ENCODE assay signal across 10 mouse cellular contexts in the genomic region with DNA sequence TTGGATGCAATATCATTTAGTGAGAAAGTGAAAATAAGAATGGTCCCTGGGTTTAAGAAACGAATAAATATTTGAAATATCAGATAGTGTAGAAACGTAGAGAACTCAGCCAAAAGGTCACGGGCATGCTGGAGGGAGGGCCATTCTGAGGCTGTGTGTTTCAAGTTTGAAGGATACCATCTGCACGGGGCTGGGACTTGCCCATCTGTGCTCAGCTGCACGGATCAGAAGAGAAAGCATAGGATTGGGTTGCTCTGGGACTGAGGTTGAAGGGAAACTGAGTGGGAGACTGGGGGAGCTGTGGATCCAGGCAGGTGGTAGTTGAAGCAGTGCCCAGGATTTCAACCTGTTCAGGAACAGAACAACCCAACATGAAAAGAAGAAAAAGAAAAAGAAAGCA.
DNase-seq lines count a peak whose midpoint lies in the region; ATAC-seq and TF ChIP-seq lines count a peak whose summit lies in the region.
"Had no signal": no experiment of that assay in that cellular context is flagged by ENCODE, and none has a peak within 500 bp of the region (broad histone marks: within the 10 kb centered on the region; RNA-seq: fewer than 3 reads in every experiment).

No protein-coding gene starts in this region.

- no peak for TF ChIP-seq POLR2A in kidney, adult 2 months (IDR thresholded peaks at IDR 0.05; ENCODE audit: low read depth, low read length)

- no peak overlapping the region for H3K4me3 ChIP-seq in intestine, embryonic 14.5 days (ENCODE audit: low read depth, low read length)
- no peak overlapping the region for H3K4me3 ChIP-seq in intestine, postnatal 0 days (ENCODE audit: low read depth, low read length)
- H3K4me3 ChIP-seq in kidney, adult 2 months (ENCODE audit: insufficient read depth, low read depth, low read length): no peak overlapping the region
- no peak overlapping the region for H3K4me3 ChIP-seq in lung, postnatal 0 days (ENCODE audit: low read depth, low read length)
- H3K4me3 ChIP-seq: hindbrain, embryonic 10.5 days had no signal

- no peak for TF ChIP-seq CTCF in intestine, postnatal 0 days (IDR thresholded peaks at IDR 0.05; ENCODE audit: low read depth)
- TF ChIP-seq CTCF in kidney, adult 2 months (conservative IDR thresholded peaks at IDR 0.05; ENCODE audit: insufficient read depth, insufficient read length, low read depth, low read length): no peak
- no peak for TF ChIP-seq CTCF in lung, postnatal 0 days (IDR thresholded peaks at IDR 0.05)

- peak; percentile 58; the same call in 1 of the 2 replicates for ATAC-seq in intestine, embryonic 14.5 days (replicated peaks; ENCODE audit: low FRiP score, low TSS enrichment, low read depth)
- ATAC-seq in intestine, postnatal 0 days: no peak
- peak; percentile 86 for ATAC-seq in lung, postnatal 0 days

- H3K27ac ChIP-seq in intestine, embryonic 14.5 days (ENCODE audit: low read depth): 0 out of 2 replicates have a peak overlapping the region, but pooled peaks have one; percentile 24
- H3K27ac ChIP-seq in intestine, postnatal 0 days (ENCODE audit: low read depth, low read length): no peak overlapping the region
- no peak overlapping the region for H3K27ac ChIP-seq in kidney, adult 2 months (ENCODE audit: insufficient read depth, low read depth, low read length)
- no peak overlapping the region for H3K27ac ChIP-seq in lung, postnatal 0 days (ENCODE audit: low read length)
- H3K27ac ChIP-seq: hindbrain, embryonic 10.5 days; liver, embryonic 14.5 days had no signal

- 0 out of 2 replicates have a peak overlapping the region, but pooled peaks have one; percentile 7 for H3K4me2 ChIP-seq in intestine, embryonic 14.5 days (ENCODE audit: low read length)
- H3K4me2 ChIP-seq in intestine, postnatal 0 days (replicated peaks; ENCODE audit: low read depth): no peak overlapping the region
- no peak overlapping the region for H3K4me2 ChIP-seq in lung, postnatal 0 days (replicated peaks; ENCODE audit: low read depth, low read length)

- no peak for DNase-seq in intestine, embryonic 14.5 days (ENCODE audit: low spot score)
- peak; percentile 44 to 46 for DNase-seq in heart, postnatal 10 days
- peak; percentile 37 for DNase-seq in kidney, adult 2 months
- peak; percentile 76 for DNase-seq in lung, postnatal 0 days (ENCODE audit: low spot score)
- DNase-seq in cerebellum, adult 9-10 months: no peak
- DNase-seq in right cerebral cortex, adult 2 months (ENCODE audit: low spot score in 2 of 2): no peak
- DNase-seq in gastrocnemius, postnatal 14 days: no peak

- intact Hi-C loops in heart, postnatal 10 days (cut with DNase I): no loop called here
- intact Hi-C loops in gastrocnemius, postnatal 14 days (cut with DNase I; ENCODE audit: low total_unique reads): no loop called here

- no peaks in the 10 kb centered on the region for H3K9me3 ChIP-seq in intestine, embryonic 14.5 days (ENCODE audit: control insufficient read depth, low read length)
- no peaks in the 10 kb centered on the region for H3K9me3 ChIP-seq in intestine, postnatal 0 days (ENCODE audit: control insufficient read depth)
- no peaks in the 10 kb centered on the region for H3K9me3 ChIP-seq in lung, postnatal 0 days (ENCODE audit: low read length)
- H3K9me3 ChIP-seq: hindbrain, embryonic 10.5 days had no signal

- TF ChIP-seq EP300 in lung, postnatal 0 days (IDR thresholded peaks at IDR 0.05): no peak

- 32% methylated on average over 5 of the region's 5 CpGs for WGBS in intestine, embryonic 14.5 days
- 46% methylated on average over 5 of the region's 5 CpGs for WGBS in intestine, postnatal 0 days
- 30% methylated on average over 5 of the region's 5 CpGs for WGBS in kidney, adult 2 months
- 37% methylated on average over 5 of the region's 5 CpGs for WGBS in lung, postnatal 0 days

- H3K9ac ChIP-seq in intestine, embryonic 14.5 days (ENCODE audit: low read length): no peak overlapping the region
- H3K9ac ChIP-seq in intestine, postnatal 0 days (ENCODE audit: low read depth, low read length): no peak overlapping the region
- no peak overlapping the region for H3K9ac ChIP-seq in lung, postnatal 0 days (replicated peaks; ENCODE audit: low read depth)
- H3K9ac ChIP-seq: liver, embryonic 14.5 days had no signal

- H3K36me3 ChIP-seq in intestine, embryonic 14.5 days (ENCODE audit: control insufficient read depth, insufficient read depth, low read length): no peaks in the 10 kb centered on the region
- H3K36me3 ChIP-seq in intestine, postnatal 0 days (ENCODE audit: control insufficient read depth, insufficient read depth): no peaks in the 10 kb centered on the region
- no peaks in the 10 kb centered on the region for H3K36me3 ChIP-seq in kidney, adult 2 months (ENCODE audit: control insufficient read depth, insufficient read depth, low read length)
- no peaks in the 10 kb centered on the region for H3K36me3 ChIP-seq in lung, postnatal 0 days (ENCODE audit: insufficient read depth, low read length)
- H3K36me3 ChIP-seq: hindbrain, embryonic 10.5 days had no signal

- H3K27me3 ChIP-seq in intestine, embryonic 14.5 days (replicated peaks; ENCODE audit: control insufficient read depth, insufficient read depth, low read length): no peaks in the 10 kb centered on the region
- no peaks in the 10 kb centered on the region for H3K27me3 ChIP-seq in intestine, postnatal 0 days (replicated peaks; ENCODE audit: control insufficient read depth, insufficient read depth, low read length)
- H3K27me3 ChIP-seq in kidney, adult 2 months (replicated peaks; ENCODE audit: control insufficient read depth, insufficient read depth, low read length): no peaks in the 10 kb centered on the region
- H3K27me3 ChIP-seq in lung, postnatal 0 days (replicated peaks; ENCODE audit: insufficient read depth, low read length): no peaks in the 10 kb centered on the region

- H3K4me1 ChIP-seq in intestine, embryonic 14.5 days (replicated peaks; ENCODE audit: control insufficient read depth, insufficient read depth, low read length): no peaks in the 10 kb centered on the region
- H3K4me1 ChIP-seq in intestine, postnatal 0 days (replicated peaks; ENCODE audit: control insufficient read depth, insufficient read depth, low read length): no peaks in the 10 kb centered on the region
- H3K4me1 ChIP-seq in kidney, adult 2 months (ENCODE audit: control insufficient read depth, insufficient read depth, low read length): no peaks in the 10 kb centered on the region
- H3K4me1 ChIP-seq in lung, postnatal 0 days (ENCODE audit: insufficient read depth, low read depth, low read length): no peaks in the 10 kb centered on the region

Comparison
In these comparisons a context has a peak if more than half of its experiments do, and no peak if none do; other contexts are left out.
1. DNase-seq: peak in heart, postnatal 10 days (2 of 2), kidney, adult 2 months (single experiment) and lung, postnatal 0 days (single experiment); none in intestine, embryonic 14.5 days (single experiment), cerebellum, adult 9-10 months (single experiment), right cerebral cortex, adult 2 months (0 of 2) and gastrocnemius, postnatal 14 days (single experiment).